Mouse (Mus musculus): Measurements from ENCODE around the gene Mdm2.
A peak's percentile ranks its signal among the peaks of the same experiment; 100 is the strongest.
"Not testable (repeated sequence)": the region's sequence is repeated elsewhere in the genome, so short reads cannot be mapped to it uniquely, and the experiment has no call there.

Mdm2 gene

GRCm38 (mm10) chr10:117748276-117749049, 37.9 kb upstream of the Mdm2 start:
- no peak for DNase-seq (ENCODE audit: low read depth)

- peak; percentile 15 for DNase-seq (ENCODE audit: low read depth)
These were observed 37.2 kb upstream of the Mdm2 start for GRCm38 (mm10) chr10:117747711-117748110.

GRCm38 (mm10) chr10:117746297-117746883, 35.8 kb upstream of the Mdm2 start, which contains the start of gene Slc35e3:
Slc35e3 (minus strand) TSS chr10:117746365.
- DNase-seq (ENCODE audit: low read depth), result peak; percentile 99

GRCm38 (mm10) chr10:117745570-117746296, 35.2 kb upstream of the Mdm2 start:
- not testable (repeated sequence) for DNase-seq (ENCODE audit: low read depth)

- DNase-seq (ENCODE audit: low read depth), result no peak
These were observed 33.4 kb upstream of the Mdm2 start for GRCm38 (mm10) chr10:117743917-117744316.

GRCm38 (mm10) chr10:117743182-117743581, 32.6 kb upstream of the Mdm2 start:
- DNase-seq (ENCODE audit: low read depth), result no peak

- no peak for DNase-seq (ENCODE audit: low read depth)
These were observed 32.1 kb upstream of the Mdm2 start for GRCm38 (mm10) chr10:117742618-117743017.

GRCm38 (mm10) chr10:117741698-117742475, 31.3 kb upstream of the Mdm2 start:
- no peak for DNase-seq (ENCODE audit: low read depth)

- DNase-seq (ENCODE audit: low read depth), result no peak
These were observed 30.4 kb upstream of the Mdm2 start for GRCm38 (mm10) chr10:117740921-117741320.

- no peak for DNase-seq (ENCODE audit: low read depth)
These were observed 29.6 kb upstream of the Mdm2 start for GRCm38 (mm10) chr10:117740171-117740570.

- DNase-seq (ENCODE audit: low read depth), result no peak
These were observed 29.0 kb upstream of the Mdm2 start for GRCm38 (mm10) chr10:117739648-117739948.

- DNase-seq (ENCODE audit: low read depth), result no peak
These were observed 28.5 kb upstream of the Mdm2 start for GRCm38 (mm10) chr10:117738928-117739647.

- no peak for DNase-seq (ENCODE audit: low read depth)
These were observed 27.8 kb upstream of the Mdm2 start for GRCm38 (mm10) chr10:117738140-117738921.

- DNase-seq (ENCODE audit: low read depth), result not testable (repeated sequence)
These were observed 26.9 kb upstream of the Mdm2 start for GRCm38 (mm10) chr10:117737498-117737897.

- no peak for DNase-seq (ENCODE audit: low read depth)
These were observed 26.5 kb upstream of the Mdm2 start for GRCm38 (mm10) chr10:117737075-117737474.

- no peak for DNase-seq (ENCODE audit: low read depth)
These were observed 26.0 kb upstream of the Mdm2 start for GRCm38 (mm10) chr10:117736573-117736972.

GRCm38 (mm10) chr10:117735396-117735795, 24.8 kb upstream of the Mdm2 start:
- not testable (repeated sequence) for DNase-seq (ENCODE audit: low read depth)

- peak; percentile 60 for DNase-seq (ENCODE audit: low read depth)
These were observed 23.7 kb upstream of the Mdm2 start for GRCm38 (mm10) chr10:117734104-117734852.

- not testable (repeated sequence) for DNase-seq (ENCODE audit: low read depth)
These were observed 23.1 kb upstream of the Mdm2 start for GRCm38 (mm10) chr10:117733626-117734025.
